Mouse (Mus musculus): ENCODE measurements around the gene Clec11a.

Gene Clec11a

DNA sequence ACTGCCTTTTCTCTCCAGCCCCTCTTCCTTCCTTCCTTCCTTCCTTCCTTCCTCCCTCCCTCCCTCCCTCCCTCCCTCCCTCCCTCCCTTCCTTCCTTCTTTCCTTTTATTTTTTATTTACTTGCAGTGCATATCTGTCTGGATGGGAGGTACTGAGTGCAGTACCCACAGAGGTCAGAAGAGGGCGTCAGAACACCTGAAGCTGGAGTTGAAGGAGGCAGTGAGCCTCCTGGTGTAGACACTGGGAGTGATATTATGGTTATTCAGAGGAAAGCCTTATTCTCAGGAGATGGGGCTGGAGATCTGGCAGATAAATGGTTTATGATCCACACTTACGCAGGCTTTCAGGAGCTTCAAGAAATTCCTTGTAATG is 29.5 kb downstream of the Clec11a start:
- DNase-seq (ENCODE audit: low read depth, low spot score) = no peak

DNA sequence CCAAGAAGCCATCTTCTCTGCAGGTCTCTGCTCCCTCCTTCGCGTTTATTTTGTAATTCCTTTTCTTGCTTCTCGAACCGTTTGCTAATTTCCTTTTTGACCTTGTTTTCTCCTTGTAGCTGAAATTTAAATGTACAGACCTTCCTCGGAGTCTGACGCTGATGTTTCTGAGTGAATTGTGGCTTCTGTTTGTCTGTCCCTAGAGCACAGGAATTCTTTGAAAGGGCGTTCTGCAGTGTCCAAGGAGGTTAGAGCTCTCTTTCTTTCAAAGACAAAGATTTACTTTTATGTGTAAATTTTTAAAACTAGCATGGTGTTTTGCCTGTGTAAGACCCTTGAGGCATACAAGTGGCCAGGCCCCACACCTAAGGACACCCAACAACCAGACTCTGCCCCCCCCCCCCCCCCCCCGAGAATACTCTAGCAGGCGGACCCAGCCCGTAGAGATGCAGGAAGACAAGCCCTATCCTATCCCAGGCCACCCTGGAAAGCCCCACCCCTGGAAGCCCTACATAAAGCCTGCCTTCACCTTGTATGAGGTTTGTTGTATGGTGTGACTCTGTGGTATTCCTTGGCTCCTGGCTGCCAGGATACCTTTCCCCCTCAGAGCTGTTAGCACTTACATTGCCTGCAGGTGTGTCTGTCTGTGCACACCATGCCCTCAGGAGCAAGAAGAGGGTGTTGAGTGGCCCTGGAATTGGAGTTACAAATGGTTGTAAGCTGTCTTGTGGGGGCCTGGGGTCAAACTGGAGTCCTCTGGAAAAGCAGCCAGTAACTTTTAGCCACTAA is 30.0 kb downstream of the Clec11a start:
- DNase-seq (ENCODE audit: low read depth, low spot score) = no peak

DNA sequence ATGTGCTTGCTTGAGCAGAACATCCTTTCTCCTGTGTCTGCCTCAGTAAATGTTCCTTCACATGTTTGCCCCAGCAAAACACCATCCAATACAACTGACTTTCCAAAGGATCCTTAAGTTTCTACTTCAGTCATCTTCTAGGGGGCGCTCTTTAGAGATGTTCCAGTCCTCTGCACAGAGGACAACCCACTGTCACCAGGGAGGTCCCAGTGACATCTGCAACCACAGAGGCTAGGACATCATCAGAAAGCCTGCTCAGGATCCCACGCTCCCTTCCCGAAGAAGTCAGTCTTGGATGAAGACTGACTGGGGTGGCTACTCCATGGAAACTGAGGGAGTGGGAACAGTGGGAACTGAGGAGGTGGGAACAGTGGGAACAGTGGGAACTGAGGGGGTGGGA is 31.2 kb downstream of the Clec11a start:
- no peak for DNase-seq (ENCODE audit: low read depth, low spot score)

DNA sequence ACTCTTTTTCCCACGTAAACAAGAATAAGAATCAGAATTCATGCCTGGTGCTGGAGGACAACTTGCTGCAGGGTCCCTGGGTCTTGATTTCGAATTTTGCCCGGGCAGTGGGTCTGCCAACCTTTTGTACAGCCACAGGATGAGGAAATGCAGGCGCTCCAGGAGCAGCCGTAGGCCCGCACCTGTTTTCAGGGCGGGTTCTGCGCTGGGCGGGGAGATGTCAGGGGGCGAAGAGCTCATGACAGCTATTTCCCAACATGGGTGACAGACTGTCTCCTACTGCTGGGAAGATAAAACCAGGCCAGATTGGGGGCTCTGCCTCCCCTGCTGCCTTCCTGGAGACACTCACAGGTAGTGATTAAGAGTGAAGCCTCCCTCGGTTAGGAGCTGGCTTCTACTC is 32.6 kb downstream of the Clec11a start:
- no peak for DNase-seq (ENCODE audit: low read depth, low spot score)

DNA sequence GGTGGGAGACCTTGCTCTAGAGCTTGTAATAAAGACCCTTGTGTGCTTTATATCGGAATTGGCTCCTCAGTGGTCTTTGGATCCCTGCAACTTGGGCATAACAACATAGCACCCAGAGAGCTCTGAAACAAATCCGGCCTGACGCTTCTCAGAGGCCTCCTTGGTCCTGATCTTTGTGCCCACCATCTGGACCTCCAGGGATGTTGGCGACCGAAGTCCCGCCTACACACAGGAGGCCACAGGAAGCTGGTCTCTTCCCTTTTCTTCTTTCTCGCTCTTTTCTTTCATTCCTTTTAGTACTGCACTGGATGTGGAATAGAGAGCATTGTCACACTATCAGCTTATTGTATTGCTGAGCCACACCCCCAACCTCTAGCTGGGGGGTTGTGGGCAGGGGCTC is 33.3 kb downstream of the Clec11a start:
- no peak for DNase-seq (ENCODE audit: low read depth, low spot score)

DNA sequence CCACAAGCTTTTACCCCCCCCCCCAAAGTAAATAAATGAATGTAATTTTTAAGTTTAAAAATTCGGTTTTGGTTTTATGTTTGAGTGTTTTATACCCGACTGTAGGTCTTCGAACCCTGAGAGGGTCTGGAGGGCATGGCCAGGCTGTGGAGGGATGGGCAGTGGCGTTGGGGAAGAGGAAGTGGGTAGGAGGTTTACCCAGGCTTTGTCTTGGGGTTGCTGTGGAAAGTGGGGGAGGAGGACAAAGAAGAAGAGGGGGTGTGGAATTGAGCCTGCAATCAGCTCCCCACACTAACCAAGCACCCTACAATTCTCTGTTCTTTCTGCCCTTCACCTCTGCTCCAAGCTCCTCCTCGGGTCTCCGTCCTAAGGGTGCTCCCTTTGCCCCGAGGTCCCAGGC is 34.2 kb downstream of the Clec11a start:
- DNase-seq (ENCODE audit: low read depth, low spot score) = no peak

DNA sequence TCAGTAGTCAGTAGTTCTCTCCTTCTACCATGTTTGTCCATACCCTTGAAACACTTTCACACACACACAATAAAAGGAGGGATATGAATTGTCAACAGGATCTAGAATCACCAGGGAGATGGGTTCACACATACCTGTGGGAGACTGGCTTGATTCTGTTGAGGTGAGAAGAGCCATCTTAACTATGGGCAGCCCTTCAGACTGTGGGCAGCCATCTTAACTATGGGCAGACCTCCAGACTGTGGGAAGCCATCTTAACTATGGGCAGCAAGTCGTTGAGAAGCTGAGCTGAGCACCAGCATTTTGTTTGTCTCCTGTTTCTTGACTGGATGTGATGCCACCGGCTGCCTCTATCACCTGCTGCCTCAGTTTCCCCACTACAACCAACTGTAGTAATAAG is 35.4 kb downstream of the Clec11a start:
- no peak for DNase-seq (ENCODE audit: low read depth, low spot score)

DNA sequence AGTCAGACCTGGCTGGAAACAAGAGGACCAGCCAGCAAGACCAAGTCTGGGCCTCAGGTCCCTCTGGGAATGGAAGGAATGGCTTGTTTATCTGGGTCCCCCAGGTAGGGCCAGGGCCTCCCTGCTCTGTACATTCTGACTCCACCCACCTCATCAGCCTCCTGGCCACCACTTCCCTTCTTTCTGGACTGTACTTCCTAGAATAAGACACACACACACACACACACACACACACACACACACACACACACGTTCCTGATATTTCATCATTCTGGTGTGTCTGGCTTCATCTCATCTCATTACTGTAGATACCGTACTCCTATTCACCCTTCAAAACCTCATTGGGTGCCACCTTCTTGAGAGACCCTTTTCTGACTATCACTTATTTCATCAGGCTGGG is 37.3 kb downstream of the Clec11a start:
- no peak for DNase-seq (ENCODE audit: low read depth, low spot score)

DNA sequence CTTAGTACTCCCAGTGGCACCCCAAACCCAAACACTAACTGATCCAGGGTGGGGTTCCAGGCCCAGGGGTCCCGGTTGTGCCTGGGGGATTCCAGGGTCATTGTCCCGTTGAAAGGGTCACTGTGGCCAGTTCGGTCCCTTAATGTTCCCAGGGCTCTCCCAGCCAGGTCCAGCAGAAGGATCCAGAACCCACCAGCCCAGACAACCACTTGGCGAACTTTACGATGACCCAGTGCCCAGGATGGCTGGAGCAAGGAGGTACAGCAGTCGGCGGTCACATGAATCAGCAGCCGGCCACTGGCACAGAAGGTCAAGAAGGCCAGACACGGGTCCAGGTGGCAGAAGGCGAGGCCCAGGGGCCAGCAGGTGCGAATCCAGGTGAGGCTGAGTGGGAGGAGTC is 38.6 kb downstream of the Clec11a start:
- DNase-seq (ENCODE audit: low read depth, low spot score) = no peak

DNA sequence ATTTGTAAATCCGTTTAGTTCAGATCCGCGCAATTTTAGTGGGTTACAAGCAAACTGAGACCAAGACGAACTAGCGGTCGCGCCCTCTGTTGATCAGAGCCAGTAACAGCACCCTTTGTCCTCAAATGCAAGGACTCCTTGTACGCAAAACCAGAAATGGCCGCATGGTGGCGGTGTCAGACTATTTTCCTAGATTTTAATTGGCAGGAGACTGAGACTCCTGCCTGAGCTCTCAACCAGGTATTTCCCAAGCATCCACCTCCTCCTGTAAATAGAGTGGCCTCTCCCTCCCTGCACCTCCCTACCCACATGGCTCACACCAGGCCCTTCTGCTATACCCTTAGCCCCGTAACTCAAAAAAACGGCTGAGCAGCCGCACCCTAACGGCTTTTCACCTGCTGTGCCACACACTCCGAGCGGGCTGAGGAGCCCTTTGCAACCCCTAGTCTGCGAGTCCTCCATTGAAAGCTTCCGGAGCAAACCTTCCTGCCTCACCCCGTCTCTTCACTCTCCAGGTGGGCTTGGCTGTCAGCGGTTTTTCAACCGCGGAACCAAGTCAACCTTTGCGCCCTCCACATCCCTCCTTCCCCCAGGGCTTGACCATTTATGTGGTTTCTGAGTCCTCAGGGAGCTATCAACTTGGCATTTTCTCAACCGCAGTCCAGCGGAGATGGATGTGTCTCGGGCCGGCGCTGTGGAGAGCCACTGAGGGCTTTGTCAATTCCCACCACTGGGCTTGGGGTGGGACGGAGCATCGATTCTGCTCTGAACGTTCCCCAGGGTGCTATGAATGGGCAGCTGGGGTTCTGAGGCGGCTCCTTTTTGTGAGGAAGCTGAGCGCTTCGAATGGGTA is 43.7 kb downstream of the Clec11a start:
- peak; percentile 89 for DNase-seq (ENCODE audit: low read depth, low spot score)

DNA sequence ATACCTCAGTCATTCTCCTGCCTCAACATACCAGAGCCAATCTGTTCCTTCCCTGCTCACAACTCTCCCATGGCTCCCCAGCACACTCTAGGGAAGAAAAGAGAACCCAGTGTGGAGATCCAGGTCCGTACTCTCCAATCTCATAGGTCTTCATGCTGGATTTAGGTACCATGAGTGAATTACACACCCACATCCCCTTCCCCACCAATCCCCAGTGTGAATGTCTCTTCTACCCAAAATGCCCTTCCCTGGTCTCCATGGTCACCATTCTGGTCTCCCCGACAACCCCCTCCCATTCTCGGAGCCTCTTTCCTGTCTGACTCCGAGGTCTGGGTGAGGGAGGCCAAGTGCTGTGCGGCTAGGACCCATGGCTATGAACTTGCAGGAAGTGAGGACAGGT is 45.6 kb downstream of the Clec11a start, which contains the start of gene Gm15517:
Gm15517 (plus strand) TSS at position 301 of the 400 bp plus-strand sequence.
- DNase-seq (ENCODE audit: low read depth, low spot score) = no peak

DNA sequence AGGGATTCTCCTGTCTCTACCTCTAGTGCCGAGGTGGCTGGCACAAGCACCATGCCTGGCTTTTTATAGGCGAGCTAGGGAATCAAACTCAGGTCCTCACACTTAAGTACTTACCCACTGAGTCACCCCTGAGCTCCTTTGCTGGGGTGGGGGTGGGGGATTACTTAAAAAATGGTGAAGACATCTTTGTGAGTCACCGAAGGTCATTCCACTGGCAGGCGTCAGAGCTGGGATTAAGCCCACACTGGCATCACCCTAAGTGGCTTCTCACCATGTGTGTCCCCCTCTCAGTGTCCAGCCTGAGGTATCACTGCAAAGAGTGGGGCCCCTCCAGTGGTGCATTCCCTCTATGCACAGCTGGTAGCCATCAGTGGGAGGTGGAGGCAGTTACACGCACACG is 46.3 kb downstream of the Clec11a start:
- DNase-seq (ENCODE audit: low read depth, low spot score) = no peak

DNA sequence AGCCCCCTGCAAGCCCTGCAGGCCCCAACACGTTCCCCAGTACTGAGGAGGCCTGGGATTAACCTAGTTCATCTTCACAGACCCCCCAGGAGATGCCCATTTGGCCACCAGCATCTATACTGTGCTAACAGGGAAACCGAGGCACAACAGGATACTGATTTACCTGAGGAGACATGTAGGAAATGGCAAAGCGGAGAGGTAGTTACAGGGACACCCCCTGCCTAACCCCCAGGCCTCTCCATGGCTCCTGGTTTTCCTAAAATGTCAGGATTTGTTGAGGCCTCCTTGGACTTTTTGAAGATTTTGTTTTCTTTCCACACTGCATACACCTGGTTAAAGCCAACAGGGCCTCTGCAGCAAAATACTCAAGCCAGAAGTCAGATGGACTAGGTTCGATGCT is 49.4 kb downstream of the Clec11a start, which contains the start of gene Acp4:
Acp4 (minus strand) TSS at position 101 of the 400 bp plus-strand sequence.
- no peak for DNase-seq (ENCODE audit: low read depth, low spot score)

DNA sequence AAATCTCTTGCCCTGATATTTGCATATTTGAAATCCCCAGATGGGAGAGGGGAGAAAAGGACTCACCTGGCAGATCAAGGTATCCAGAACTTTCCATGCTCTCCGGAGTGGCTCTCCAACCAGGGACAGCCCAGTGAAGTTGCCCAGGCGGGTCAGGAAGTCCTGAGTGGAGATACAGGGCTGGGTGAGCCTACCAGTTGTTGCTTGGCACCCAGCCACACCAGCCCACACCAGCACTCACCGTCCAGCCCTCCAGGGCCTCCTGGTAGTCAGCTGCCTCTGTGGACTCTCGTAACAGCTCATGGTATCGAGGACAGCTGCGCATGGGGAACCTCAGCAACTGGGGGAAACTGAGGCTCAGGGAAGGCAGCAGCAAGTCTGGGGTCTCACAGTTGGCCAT is 51.8 kb downstream of the Clec11a start:
- DNase-seq (ENCODE audit: low read depth, low spot score) = no peak

DNA sequence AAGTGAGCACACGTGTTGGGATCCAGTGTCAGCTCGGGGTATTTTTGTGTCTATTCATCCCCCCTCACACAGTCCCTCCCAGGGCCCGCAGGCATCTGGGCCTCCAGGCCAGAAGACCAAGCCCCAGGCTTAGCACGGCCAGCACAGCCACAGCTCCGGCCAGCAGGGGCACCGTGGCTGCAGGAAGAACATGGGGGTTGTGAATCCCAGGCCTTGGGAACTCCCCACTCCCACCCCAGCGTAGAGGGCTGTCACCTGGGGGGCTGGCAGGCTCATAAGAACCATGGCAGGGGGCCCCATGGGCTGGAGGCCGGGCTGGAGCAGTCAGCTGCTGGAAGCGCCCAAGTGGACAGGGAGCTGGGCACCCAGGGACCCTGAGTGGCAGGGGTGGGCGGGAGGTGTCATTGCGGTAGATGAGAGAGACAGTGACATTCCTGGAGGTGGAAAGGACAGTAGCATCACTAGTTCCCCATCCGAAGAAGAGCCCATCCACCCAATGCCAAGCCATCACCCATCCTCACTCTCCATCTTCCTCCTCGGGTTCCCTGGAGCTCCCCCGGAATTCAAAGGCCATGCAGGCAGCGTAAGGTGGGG is 53.6 kb downstream of the Clec11a start:
- no peak for DNase-seq (ENCODE audit: low read depth, low spot score)
